Mouse (Mus musculus) spleen, postnatal 36 days (tissue): ENCODE measurements around the gene Acsm3.
A peak's percentile ranks its signal among the peaks of the same experiment; 100 is the strongest.
"Not testable (repeated sequence)": the region's sequence is repeated elsewhere in the genome, so short reads cannot be mapped to it uniquely, and the experiment has no call there.

ENCODE experiments used
- DNase-seq, 2 experiments: peaks; one replicate each; pipeline ENCODE4 v3.0.0; 2022; ENCODE audit warnings: low spot score in 2 of 2, mixed read lengths in 1 of 2

Gene Acsm3

GRCm38 (mm10) chr7:119760527-119760951, at the start of gene Acsm3:
Acsm3 (plus strand) TSS chr7:119760923.
- no peak for DNase-seq

- no peak for DNase-seq
Observed at GRCm38 (mm10) chr7:119714111-119714510, 46.6 kb upstream of the Acsm3 start.

GRCm38 (mm10) chr7:119720253-119720946, 40.3 kb upstream of the Acsm3 start, which contains the start of gene Thumpd1:
Thumpd1 (minus strand) TSS chr7:119720798.
- peak; percentile 84 to 85 for DNase-seq

- no peak for DNase-seq
Observed at GRCm38 (mm10) chr7:119720947-119721310, 39.8 kb upstream of the Acsm3 start.

GRCm38 (mm10) chr7:119727621-119728020, 33.1 kb upstream of the Acsm3 start:
- no peak for DNase-seq

GRCm38 (mm10) chr7:119731262-119731661, 29.5 kb upstream of the Acsm3 start:
- not testable (repeated sequence) for DNase-seq

GRCm38 (mm10) chr7:119738877-119739276, 21.8 kb upstream of the Acsm3 start:
- DNase-seq, result no peak

GRCm38 (mm10) chr7:119739798-119740468, 20.8 kb upstream of the Acsm3 start:
- DNase-seq, result not testable (repeated sequence)

- no peak for DNase-seq
Observed at GRCm38 (mm10) chr7:119744321-119744720, 16.4 kb upstream of the Acsm3 start.

- DNase-seq, result no peak
Observed at GRCm38 (mm10) chr7:119745869-119746268, 14.9 kb upstream of the Acsm3 start.

GRCm38 (mm10) chr7:119748761-119749160, 12.0 kb upstream of the Acsm3 start:
- no peak for DNase-seq

- DNase-seq, result no peak
Observed at GRCm38 (mm10) chr7:119749942-119750341, 10.8 kb upstream of the Acsm3 start.

GRCm38 (mm10) chr7:119753696-119754095, 7.0 kb upstream of the Acsm3 start:
- no peak for DNase-seq

GRCm38 (mm10) chr7:119762166-119762697, 1.5 kb downstream of the Acsm3 start:
- no peak for DNase-seq

- no peak for DNase-seq
Observed at GRCm38 (mm10) chr7:119764377-119764776, 3.7 kb downstream of the Acsm3 start.

GRCm38 (mm10) chr7:119766996-119767395, 6.3 kb downstream of the Acsm3 start:
- DNase-seq, result no peak

- DNase-seq, result no peak
Observed at GRCm38 (mm10) chr7:119769895-119770294, 9.2 kb downstream of the Acsm3 start.

GRCm38 (mm10) chr7:119783453-119783852, 22.7 kb downstream of the Acsm3 start:
- DNase-seq, result no peak

GRCm38 (mm10) chr7:119784908-119785307, 24.2 kb downstream of the Acsm3 start:
- peak in 1 of 2 experiments; percentile 7 for DNase-seq

GRCm38 (mm10) chr7:119789024-119789423, 28.3 kb downstream of the Acsm3 start:
- DNase-seq, result no peak

GRCm38 (mm10) chr7:119793586-119794250, 33.0 kb downstream of the Acsm3 start, which contains the start of the genes Rexo5 and Eri2:
Rexo5 (plus strand) TSS chr7:119794006.
Eri2 (minus strand) TSS chr7:119794058.
- DNase-seq, result peak; percentile 86

GRCm38 (mm10) chr7:119794251-119794638, 33.5 kb downstream of the Acsm3 start:
- peak in 1 of 2 experiments; percentile 1 for DNase-seq
